Mouse (Mus musculus): ENCODE data around the gene Rai14. TPM values are rescaled to one million over a fixed set of nuclear protein-coding genes. Genes with fewer than 3 reads are reported as not detected.

Gene Rai14
- polyA plus RNA-seq, 1 experiment from 2014 or later: 14.0 TPM

DNA sequence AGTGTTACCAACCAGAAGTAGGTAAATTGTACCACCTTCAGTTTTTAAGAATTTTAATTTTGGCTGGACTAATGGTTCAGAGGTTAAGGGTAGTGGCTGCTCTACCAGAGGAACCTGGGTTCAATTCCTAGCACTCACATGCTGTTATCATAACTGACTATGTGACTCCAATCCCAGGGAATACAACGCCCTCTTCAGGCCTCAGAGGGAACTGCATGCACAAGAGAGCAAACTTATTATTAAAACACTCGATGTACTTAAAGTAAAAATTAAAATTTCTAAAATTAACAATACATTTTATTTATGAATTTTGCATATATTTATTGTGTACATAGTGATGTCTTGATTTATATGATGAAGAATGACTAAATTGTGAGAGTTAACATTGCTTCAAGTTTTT lies 127.9 kb downstream of the Rai14 start:
- 82% methylated on average over 2 of the region's 2 CpGs for WGBS

DNA sequence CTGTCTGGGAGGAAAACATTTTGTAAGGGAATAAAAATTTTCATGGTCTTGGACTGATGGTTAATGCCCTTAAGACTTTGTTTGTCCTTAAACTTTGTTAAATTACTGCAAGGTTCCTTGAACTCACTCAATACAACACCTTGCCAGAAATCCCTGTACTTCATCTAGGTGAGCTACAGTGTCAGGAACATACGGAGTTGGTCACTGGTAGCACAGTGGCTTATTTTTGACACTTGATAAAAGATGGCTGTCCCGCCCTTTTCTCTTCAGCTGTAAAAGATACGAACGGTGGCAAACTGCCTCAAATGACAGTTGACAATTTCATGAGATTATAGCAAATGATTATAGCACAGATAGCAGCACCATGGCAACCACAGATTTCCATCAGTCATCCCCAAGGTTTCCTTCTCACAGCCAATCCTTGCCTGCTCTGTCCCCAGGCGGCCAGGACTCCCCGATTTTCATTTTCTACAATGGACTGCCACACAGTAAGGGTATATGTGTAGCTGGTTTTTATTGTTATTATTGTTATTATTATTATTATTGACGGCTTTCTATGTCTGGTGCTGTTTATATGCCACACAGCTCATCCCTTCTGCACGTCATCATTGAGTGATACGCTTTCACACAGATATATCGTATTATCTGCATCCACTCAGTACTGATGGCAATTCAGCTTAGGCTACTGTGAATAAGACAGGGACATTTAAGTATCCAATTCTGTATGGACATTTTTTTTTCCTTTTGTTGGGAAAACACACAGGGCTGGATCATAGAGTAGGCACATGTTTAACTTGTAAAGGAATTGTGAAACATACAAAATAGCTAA lies 129.9 kb downstream of the Rai14 start:
- no peak overlapping the region for H3K9ac ChIP-seq
- no peak overlapping the region for H3K4me2 ChIP-seq
- no peak overlapping the region for H3K27ac ChIP-seq
- peak; percentile 87 for ATAC-seq (replicated peaks)
- no peaks in the 10 kb centered on the region for H3K27me3 ChIP-seq (replicated peaks)
- 65% methylated on average over 10 of the region's 10 CpGs for WGBS
- H3K4me3 ChIP-seq: no peak overlapping the region
- no peaks in the 10 kb centered on the region for H3K9me3 ChIP-seq
- H3K4me1 ChIP-seq: no peaks in the 10 kb centered on the region
- no peaks in the 10 kb centered on the region for H3K36me3 ChIP-seq (replicated peaks)

More for the DNA sequence above, 127.9 kb downstream of the Rai14 start:
- no peak for ATAC-seq (replicated peaks)
- no peak overlapping the region for H3K4me3 ChIP-seq
- no peaks in the 10 kb centered on the region for H3K9me3 ChIP-seq
- H3K27me3 ChIP-seq (replicated peaks): no peaks in the 10 kb centered on the region
- no peak overlapping the region for H3K9ac ChIP-seq
- H3K36me3 ChIP-seq (replicated peaks): no peaks in the 10 kb centered on the region
- H3K4me1 ChIP-seq: no peaks in the 10 kb centered on the region
- no peak overlapping the region for H3K27ac ChIP-seq
- no peak overlapping the region for H3K4me2 ChIP-seq

DNA sequence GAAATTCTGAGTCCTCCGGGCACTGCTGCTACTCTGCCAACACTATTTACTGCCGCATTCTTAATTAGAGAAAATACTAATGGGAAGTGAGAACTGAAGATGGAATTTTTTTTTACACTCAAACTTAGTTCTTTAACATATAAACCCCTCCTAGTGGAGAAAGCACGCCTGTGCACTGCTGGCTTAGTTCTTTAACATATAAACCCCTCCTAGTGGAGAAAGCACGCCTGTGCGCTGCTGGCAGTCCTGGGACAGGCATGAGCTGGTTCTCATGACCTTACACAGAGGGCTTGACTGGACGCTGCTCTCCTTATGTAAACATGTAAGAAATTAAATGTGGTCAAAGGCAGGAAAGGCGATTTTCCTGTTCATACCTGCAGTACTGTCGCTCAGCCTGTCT lies 131.0 kb downstream of the Rai14 start:
- no peak overlapping the region for H3K4me3 ChIP-seq
- no peaks in the 10 kb centered on the region for H3K27me3 ChIP-seq (replicated peaks)
- ATAC-seq (replicated peaks): peak; percentile 86
- 58% methylated on average over 8 of the region's 8 CpGs for WGBS
- no peaks in the 10 kb centered on the region for H3K4me1 ChIP-seq
- no peaks in the 10 kb centered on the region for H3K36me3 ChIP-seq (replicated peaks)
- no peaks in the 10 kb centered on the region for H3K9me3 ChIP-seq
- peak overlapping the region; percentile 17; the same call in 1 of the 2 replicates for H3K27ac ChIP-seq
- no peak overlapping the region for H3K9ac ChIP-seq
- no peak overlapping the region for H3K4me2 ChIP-seq

DNA sequence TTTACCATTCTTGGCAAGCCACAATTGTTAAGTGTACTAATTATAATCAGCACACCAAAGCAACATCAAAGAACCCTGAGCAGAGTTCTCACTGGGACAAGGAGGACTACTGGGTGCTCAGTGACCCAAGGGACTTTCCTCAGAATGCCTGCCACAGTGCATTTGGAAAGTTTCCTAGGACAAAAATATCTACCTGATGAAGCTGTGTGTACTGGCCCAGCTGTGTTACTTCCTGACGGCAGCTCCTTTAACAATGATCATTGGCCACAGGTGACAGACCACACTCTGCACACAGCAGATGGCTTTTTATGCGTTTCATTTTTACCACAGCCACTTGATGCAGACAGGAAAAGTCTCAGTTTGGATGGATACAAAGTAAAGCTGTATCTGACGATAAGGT lies 135.3 kb downstream of the Rai14 start:
- Histone ChIP-seq H3K9me3 (no peaks in the 10 kb centered on the region), H3K9ac (no peak overlapping the region), H3K27me3 (replicated peaks) (no peaks in the 10 kb centered on the region), H3K36me3 (replicated peaks) (0 out of 2 replicates have a peak, but pooled peaks cover 3% of the 10 kb centered on the region), H3K27ac (no peak overlapping the region), H3K4me2 (no peak overlapping the region), H3K4me1 (no peaks in the 10 kb centered on the region), H3K4me3 (no peak overlapping the region)
- ATAC-seq (replicated peaks): no peak
- WGBS: 86% methylated on average over 3 of the region's 3 CpGs

DNA sequence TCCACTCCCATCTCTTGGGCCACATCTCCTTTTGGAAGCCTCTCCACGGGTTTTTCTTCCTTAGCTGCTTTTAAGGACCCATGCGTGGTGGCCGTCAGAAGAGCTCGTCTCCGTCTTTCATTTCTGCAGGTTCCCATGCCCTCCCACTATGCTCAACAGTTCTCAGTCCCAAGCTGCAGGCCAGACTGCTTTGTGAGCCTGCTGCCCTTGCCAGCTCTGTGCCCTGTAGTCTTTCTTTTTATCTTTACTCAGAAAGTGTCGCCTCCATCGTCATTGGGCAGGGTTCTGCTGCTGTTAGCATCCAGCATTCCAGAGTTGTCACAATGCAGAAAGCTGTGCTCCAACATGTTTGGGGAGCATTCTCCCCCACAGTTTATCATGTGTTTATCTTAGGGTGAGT lies 147.9 kb downstream of the Rai14 start:
- H3K27me3 ChIP-seq (replicated peaks): no peaks in the 10 kb centered on the region
- H3K36me3 ChIP-seq (replicated peaks): no peaks in the 10 kb centered on the region
- no peak for ATAC-seq (replicated peaks)
- H3K9me3 ChIP-seq: no peaks in the 10 kb centered on the region
- H3K4me3 ChIP-seq: no peak overlapping the region
- no peak overlapping the region for H3K27ac ChIP-seq
- H3K9ac ChIP-seq: no peak overlapping the region
- H3K4me2 ChIP-seq: no peak overlapping the region
- WGBS: 83% methylated on average over 7 of the region's 7 CpGs
- H3K4me1 ChIP-seq: no peaks in the 10 kb centered on the region

DNA sequence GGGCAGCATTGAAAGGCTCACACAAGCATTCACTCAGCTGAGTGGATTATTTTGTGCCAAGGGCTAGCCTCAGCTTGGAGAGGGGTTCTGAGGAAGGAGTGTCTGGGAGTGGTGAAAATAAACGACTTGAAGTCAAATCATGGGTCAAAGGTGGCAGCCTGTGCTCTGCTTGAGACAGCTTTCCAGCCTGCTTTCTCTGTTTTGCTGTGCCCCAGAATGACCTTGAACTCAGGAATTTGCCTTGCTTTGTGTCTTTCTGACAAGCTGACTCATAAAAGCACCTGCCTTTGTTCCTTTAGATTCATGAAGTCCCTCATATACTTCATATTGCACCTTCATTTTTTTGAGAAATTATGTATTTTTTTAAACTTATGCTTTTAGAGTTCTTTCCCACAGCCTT lies 150.2 kb downstream of the Rai14 start:
- 47% methylated on average over 1 of the region's 1 CpGs for whole genome bisulfite sequencing
- H3K4me1 ChIP-seq: no peaks in the 10 kb centered on the region
- no peaks in the 10 kb centered on the region for H3K9me3 ChIP-seq
- H3K4me3 ChIP-seq: no peak overlapping the region
- H3K36me3 ChIP-seq (replicated peaks): no peaks in the 10 kb centered on the region
- H3K9ac ChIP-seq: no peak overlapping the region
- H3K4me2 ChIP-seq: no peak overlapping the region
- ATAC-seq (replicated peaks): no peak
- H3K27ac ChIP-seq: no peak overlapping the region
- H3K27me3 ChIP-seq (replicated peaks): no peaks in the 10 kb centered on the region

DNA sequence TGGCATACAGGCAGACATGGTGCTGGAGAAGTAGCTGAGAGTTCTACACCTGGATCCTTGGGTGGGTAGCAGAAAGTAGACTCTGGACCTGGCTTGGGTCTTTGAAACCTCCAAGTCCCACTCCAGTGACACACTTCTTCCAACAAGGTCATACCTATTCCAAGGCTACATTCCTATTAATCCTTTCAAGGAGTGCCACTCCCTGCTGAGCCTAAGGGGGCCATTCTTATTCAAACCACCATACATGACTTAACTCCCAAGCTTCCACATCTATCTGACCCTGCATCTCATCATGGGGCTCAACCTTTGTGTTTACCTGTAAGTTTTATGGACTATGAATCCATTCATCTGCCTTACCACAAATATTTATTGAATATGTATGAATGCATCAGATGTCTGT lies 152.1 kb downstream of the Rai14 start:
- Histone ChIP-seq H3K9me3 (no peaks in the 10 kb centered on the region), H3K4me3 (no peak overlapping the region), H3K36me3 (replicated peaks) (no peaks in the 10 kb centered on the region), H3K4me2 (no peak overlapping the region), H3K27ac (no peak overlapping the region), H3K4me1 (no peaks in the 10 kb centered on the region), H3K27me3 (replicated peaks) (no peaks in the 10 kb centered on the region), H3K9ac (no peak overlapping the region)
- no peak for ATAC-seq (replicated peaks)

DNA sequence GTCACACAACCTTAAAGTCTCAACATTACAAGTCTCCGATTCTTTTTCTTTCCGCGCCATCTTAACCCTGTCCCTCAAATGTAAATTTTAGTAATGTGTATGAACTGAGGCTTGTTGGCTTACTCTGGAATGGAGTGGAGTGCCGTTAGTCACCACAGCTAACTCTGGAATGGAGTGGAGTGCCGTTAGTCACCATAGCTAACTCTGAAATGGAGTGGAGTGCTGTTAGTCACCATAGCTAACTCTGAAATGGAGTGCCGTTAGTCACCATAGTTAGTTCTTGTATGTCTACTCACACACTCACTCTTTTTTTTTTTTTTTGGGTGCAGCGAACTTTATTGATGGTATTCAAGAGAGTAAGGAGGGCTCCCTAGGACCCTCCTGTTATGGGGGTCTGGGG lies 154.4 kb downstream of the Rai14 start:
- Histone ChIP-seq H3K9me3 (no peaks in the 10 kb centered on the region), H3K4me1 (no peaks in the 10 kb centered on the region), H3K36me3 (replicated peaks) (no peaks in the 10 kb centered on the region), H3K9ac (no peak overlapping the region), H3K27ac (no peak overlapping the region), H3K4me3 (no peak overlapping the region), H3K4me2 (no peak overlapping the region), H3K27me3 (replicated peaks) (no peaks in the 10 kb centered on the region)
- ATAC-seq (replicated peaks): no peak
- WGBS: 94% methylated on average over 7 of the region's 7 CpGs

DNA sequence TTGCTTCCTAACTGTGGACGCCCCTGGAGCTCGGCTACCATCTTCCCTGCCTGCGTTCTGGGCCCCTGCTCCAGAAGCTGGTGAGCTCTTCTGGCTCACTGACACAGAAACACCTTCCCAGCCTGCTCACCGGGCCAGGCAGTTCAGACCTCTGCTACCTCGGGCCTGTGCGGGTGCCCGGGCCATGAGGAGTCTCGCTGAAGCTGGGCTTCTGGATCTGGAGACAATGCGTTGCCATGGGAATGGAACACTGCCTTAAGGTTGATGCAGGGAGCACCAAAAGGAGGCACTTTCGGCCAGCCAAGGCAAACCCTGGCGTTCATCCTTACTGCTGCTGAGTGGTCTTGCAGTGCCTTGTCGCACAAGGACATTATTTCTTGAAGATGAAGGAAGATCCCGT lies 156.0 kb downstream of the Rai14 start, which contains the start of gene Ttc23l:
Gene Ttc23l (minus strand): TSS at position 204 of the 400 bp plus-strand sequence.
- no peaks in the 10 kb centered on the region for H3K9me3 ChIP-seq
- no peaks in the 10 kb centered on the region for H3K36me3 ChIP-seq (replicated peaks)
- 82% methylated on average over 13 of the region's 13 CpGs for WGBS

DNA sequence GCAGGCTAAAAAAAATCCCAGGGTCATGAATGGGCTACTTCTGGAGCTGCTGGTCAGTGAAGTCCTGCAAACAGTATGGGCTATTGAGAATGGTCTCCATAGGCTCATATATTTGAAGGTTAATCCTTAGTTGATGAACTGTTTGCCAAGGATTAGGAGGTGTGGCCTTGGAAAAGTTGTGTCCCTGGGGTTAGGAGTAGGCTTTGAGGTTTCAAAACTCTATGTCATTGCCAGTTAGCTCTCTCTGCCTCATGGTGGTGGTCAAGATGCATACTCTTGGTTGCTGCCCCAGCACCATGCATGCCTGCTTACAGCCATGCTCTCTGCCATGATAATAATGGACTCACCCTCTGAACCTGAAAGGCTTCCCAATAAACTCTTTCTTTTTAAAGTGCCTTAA lies 160.1 kb downstream of the Rai14 start:
- no peak overlapping the region for H3K4me3 ChIP-seq
- H3K4me1 ChIP-seq: no peaks in the 10 kb centered on the region

More for the DNA sequence above, 156.0 kb downstream of the Rai14 start, which contains the start of gene Ttc23l:
- Histone ChIP-seq H3K27me3 (replicated peaks) (no peaks in the 10 kb centered on the region), H3K4me3 (no peak within 1 kb of the TSS), H3K27ac (no peak within 1 kb of the TSS), H3K4me1 (no peaks in the 10 kb centered on the region), H3K4me2 (no peak within 1 kb of the TSS), H3K9ac (no peak within 1 kb of the TSS)
- ATAC-seq (replicated peaks): no peak

DNA sequence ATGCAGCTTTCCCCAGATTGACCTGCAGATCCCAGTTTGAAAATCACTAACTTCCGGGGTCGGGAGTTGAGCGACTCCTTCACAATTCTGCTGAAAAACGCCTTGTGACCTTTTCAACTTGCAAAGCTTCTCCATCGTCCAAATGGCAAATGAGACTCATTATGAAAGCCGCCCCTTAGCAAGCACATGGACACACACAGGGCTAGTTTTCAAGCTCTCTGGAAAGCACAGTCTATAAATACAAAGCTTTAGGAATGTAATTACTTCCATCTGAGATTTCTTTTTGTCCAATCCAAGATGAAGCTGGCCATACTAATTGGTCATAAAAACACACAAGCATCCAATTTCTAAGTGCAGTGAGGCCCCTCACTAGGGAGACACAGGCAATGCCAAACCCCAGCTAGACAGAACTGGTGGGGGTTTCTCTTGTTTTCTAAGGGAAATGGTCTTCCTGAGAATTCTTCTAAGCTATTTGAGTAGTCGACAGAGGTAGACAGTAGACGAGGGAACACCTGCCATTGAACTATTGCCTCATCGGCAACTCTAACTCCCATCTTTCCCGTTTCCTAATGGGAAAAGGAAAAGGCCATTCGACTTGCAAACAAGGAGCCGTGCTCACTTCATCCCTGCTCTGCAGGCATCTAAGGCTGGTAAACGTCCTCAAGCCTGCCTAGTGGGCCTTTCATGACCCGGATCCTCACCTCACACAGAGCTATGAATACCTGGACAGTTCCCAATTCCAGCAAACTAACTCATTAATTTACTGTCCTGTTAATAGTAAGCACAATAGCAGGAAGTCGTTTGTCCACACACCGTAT lies 173.9 kb downstream of the Rai14 start:
- H3K27ac ChIP-seq: no peak overlapping the region
- H3K9ac ChIP-seq: no peak overlapping the region
- H3K4me2 ChIP-seq: no peak overlapping the region
- H3K9me3 ChIP-seq: no peaks in the 10 kb centered on the region
- no peak overlapping the region for H3K4me3 ChIP-seq
- H3K36me3 ChIP-seq (replicated peaks): no peaks in the 10 kb centered on the region
- no peaks in the 10 kb centered on the region for H3K4me1 ChIP-seq
- ATAC-seq (replicated peaks): no peak
- H3K27me3 ChIP-seq (replicated peaks): no peaks in the 10 kb centered on the region
- 77% methylated on average over 16 of the region's 16 CpGs for WGBS

More for the DNA sequence above, 160.1 kb downstream of the Rai14 start:
- no peaks in the 10 kb centered on the region for H3K27me3 ChIP-seq (replicated peaks)
- no peak for ATAC-seq (replicated peaks)
- H3K27ac ChIP-seq: no peak overlapping the region
- no peaks in the 10 kb centered on the region for H3K9me3 ChIP-seq
- no peak overlapping the region for H3K4me2 ChIP-seq
- H3K9ac ChIP-seq: no peak overlapping the region
- no peaks in the 10 kb centered on the region for H3K36me3 ChIP-seq (replicated peaks)

DNA sequence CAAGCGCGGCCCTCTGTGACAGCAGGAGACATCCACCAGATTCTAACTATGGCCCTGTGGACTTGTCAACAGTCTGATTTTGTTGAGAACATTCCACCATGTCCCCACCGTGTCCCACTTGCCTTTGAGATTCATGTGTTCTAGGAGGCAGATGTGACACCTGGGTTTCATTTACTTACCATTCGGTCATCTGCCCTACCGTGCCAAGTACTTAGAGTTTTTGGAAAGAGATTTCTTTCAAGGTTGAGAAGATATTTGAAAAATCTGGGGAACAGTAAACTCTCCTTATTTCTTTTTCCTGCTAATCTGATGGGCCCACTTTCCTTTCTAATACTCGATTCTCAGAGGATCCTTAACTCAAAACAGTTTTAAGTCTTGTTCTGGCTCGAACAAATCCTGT lies 178.5 kb downstream of the Rai14 start:
- no peaks in the 10 kb centered on the region for H3K27me3 ChIP-seq (replicated peaks)
- H3K9ac ChIP-seq: no peak overlapping the region
- 87% methylated on average over 7 of the region's 7 CpGs for WGBS
- no peak overlapping the region for H3K4me2 ChIP-seq
- H3K27ac ChIP-seq: no peak overlapping the region
- ATAC-seq (replicated peaks): no peak
- no peaks in the 10 kb centered on the region for H3K36me3 ChIP-seq (replicated peaks)
- no peaks in the 10 kb centered on the region for H3K9me3 ChIP-seq
- no peaks in the 10 kb centered on the region for H3K4me1 ChIP-seq
- no peak overlapping the region for H3K4me3 ChIP-seq

All from midbrain, embryonic 15.5 days (tissue).